Mouse (Mus musculus) thymus, postnatal 25 days (tissue): Measurements from ENCODE around the gene Olfr98.
"Not testable (repeated sequence)": the region's sequence is repeated elsewhere in the genome, so short reads cannot be mapped to it uniquely, and the experiment has no call there.

ENCODE experiments used
- DNase-seq: peaks from one replicate; pipeline ENCODE4 v3.0.0; 2022

Gene Olfr98

GRCm38 (mm10) chr17:37263626-37264025 is at the start of gene Olfr98:
Olfr98 (minus strand) TSS chr17:37263749.
- no peak for DNase-seq

GRCm38 (mm10) chr17:37310146-37310699 is 46.7 kb upstream of the Olfr98 start:
- no peak for DNase-seq

- DNase-seq: no peak
Measured at GRCm38 (mm10) chr17:37308483-37308882, 44.9 kb upstream of the Olfr98 start.

- DNase-seq: no peak
Measured at GRCm38 (mm10) chr17:37304213-37304612, 40.7 kb upstream of the Olfr98 start, which contains the start of gene Olfr101. Olfr101 (minus strand) TSS chr17:37304313.

GRCm38 (mm10) chr17:37283360-37283759 is 19.8 kb upstream of the Olfr98 start, which contains the start of gene Olfr99:
Olfr99 (minus strand) TSS chr17:37283460.
- no peak for DNase-seq

GRCm38 (mm10) chr17:37280331-37280730 is 16.8 kb upstream of the Olfr98 start:
- DNase-seq: no peak

- DNase-seq: no peak
Measured at GRCm38 (mm10) chr17:37276573-37276972, 13.0 kb upstream of the Olfr98 start.

- no peak for DNase-seq
Measured at GRCm38 (mm10) chr17:37275626-37276248, 12.2 kb upstream of the Olfr98 start.

- peak; percentile 70 for DNase-seq
Measured at GRCm38 (mm10) chr17:37270702-37271092, 7.1 kb upstream of the Olfr98 start.

GRCm38 (mm10) chr17:37270058-37270701 is 6.6 kb upstream of the Olfr98 start, which contains the start of gene H2-M3:
H2-M3 (plus strand) TSS chr17:37270220.
- DNase-seq: peak; percentile 96

- DNase-seq: peak; percentile 29
Measured at GRCm38 (mm10) chr17:37250544-37250943, 13.0 kb downstream of the Olfr98 start.

- DNase-seq: no peak
Measured at GRCm38 (mm10) chr17:37249460-37249859, 14.1 kb downstream of the Olfr98 start.

- peak; percentile 62 for DNase-seq
Measured at GRCm38 (mm10) chr17:37246715-37247114, 16.8 kb downstream of the Olfr98 start.

GRCm38 (mm10) chr17:37242198-37242597 is 21.4 kb downstream of the Olfr98 start:
- DNase-seq: no peak

- DNase-seq: not testable (repeated sequence)
Measured at GRCm38 (mm10) chr17:37237230-37237629, 26.3 kb downstream of the Olfr98 start, which contains the start of gene Olfr97. Olfr97 (minus strand) TSS chr17:37237330.

GRCm38 (mm10) chr17:37221879-37222278 is 41.7 kb downstream of the Olfr98 start:
- DNase-seq: no peak

- DNase-seq: no peak
Measured at GRCm38 (mm10) chr17:37219846-37220245, 43.7 kb downstream of the Olfr98 start, which contains the start of gene Olfr96. Olfr96 (plus strand) TSS chr17:37220146.

- no peak for DNase-seq
Measured at GRCm38 (mm10) chr17:37218486-37218885, 45.1 kb downstream of the Olfr98 start.

GRCm38 (mm10) chr17:37213018-37213417 is 50.5 kb downstream of the Olfr98 start, which contains the start of gene Olfr95:
Olfr95 (minus strand) TSS chr17:37213118.
- DNase-seq: no peak
